Comparison of ENCODE assay signal across 28 mouse cellular contexts in genomic region chr3:141701381-141701909, GRCm38 (mm10).
A peak's percentile ranks its signal among the peaks of the same experiment; 100 is the strongest.
DNase-seq lines count a peak whose midpoint lies in the region; ATAC-seq lines count a peak whose summit lies in the region.
"Had no signal": no experiment of that assay in that cellular context is flagged by ENCODE, and none has a peak within 500 bp of the region (broad histone marks: within the 10 kb centered on the region; RNA-seq: fewer than 3 reads in every experiment).

No protein-coding gene starts in this region.

- H3K36me3 ChIP-seq in midbrain, embryonic 11.5 days (ENCODE audit: control insufficient read depth, insufficient read depth, low read length) = no peaks in the 10 kb centered on the region
- H3K36me3 ChIP-seq in midbrain, embryonic 15.5 days (replicated peaks) = no peaks in the 10 kb centered on the region
- H3K36me3 ChIP-seq in forebrain, embryonic 14.5 days (ENCODE audit: control insufficient read depth, insufficient read depth, low read length) = no peaks in the 10 kb centered on the region
- H3K36me3 ChIP-seq: embryonic facial prominence, embryonic 13.5 days; forebrain, embryonic 12.5 days had no signal

- H3K27me3 ChIP-seq in midbrain, embryonic 11.5 days (ENCODE audit: control insufficient read depth, insufficient read depth, low read length) = no peaks in the 10 kb centered on the region
- H3K27me3 ChIP-seq in midbrain, embryonic 15.5 days (replicated peaks) = no peaks in the 10 kb centered on the region
- no peaks in the 10 kb centered on the region for H3K27me3 ChIP-seq in forebrain, embryonic 14.5 days (replicated peaks; ENCODE audit: control insufficient read depth, insufficient read depth, low read length)
- H3K27me3 ChIP-seq: embryonic facial prominence, embryonic 13.5 days; forebrain, embryonic 12.5 days had no signal

- H3K9me3 ChIP-seq in midbrain, embryonic 11.5 days (ENCODE audit: control insufficient read depth, low read length) = no peaks in the 10 kb centered on the region
- no peaks in the 10 kb centered on the region for H3K9me3 ChIP-seq in midbrain, embryonic 15.5 days
- H3K9me3 ChIP-seq in forebrain, embryonic 14.5 days (replicated peaks; ENCODE audit: control insufficient read depth, low read length) = no peaks in the 10 kb centered on the region
- H3K9me3 ChIP-seq: embryonic facial prominence, embryonic 13.5 days; forebrain, embryonic 12.5 days had no signal

- no peak for ATAC-seq in midbrain, embryonic 11.5 days (ENCODE audit: low FRiP score)
- no peak for ATAC-seq in midbrain, embryonic 15.5 days (replicated peaks)
- ATAC-seq in granulocyte monocyte progenitor cell, adult 5-6 weeks (replicated peaks; ENCODE audit: poor library complexity, severe bottlenecking) = peak; percentile 35
- ATAC-seq in megakaryocyte progenitor cell, adult 5-6 weeks (replicated peaks; ENCODE audit: poor library complexity) = peak; percentile 52; the same call in 1 of the 2 replicates
- ATAC-seq in forebrain, embryonic 14.5 days = no peak
- ATAC-seq: activated CD4-positive, CD25-positive, alpha-beta regulatory T cell, adult 4 months; CD4-positive, CD25-positive, alpha-beta regulatory T cell, adult 4 months; forebrain, postnatal 0 days; hindbrain, postnatal 0 days; inflammation-experienced regulatory T-cells, adult 6 months; intestine, embryonic 16.5 days had no signal

- no peaks in the 10 kb centered on the region for H3K4me1 ChIP-seq in midbrain, embryonic 11.5 days (ENCODE audit: control insufficient read depth, insufficient read depth, low read length)
- H3K4me1 ChIP-seq in midbrain, embryonic 15.5 days = no peaks in the 10 kb centered on the region
- H3K4me1 ChIP-seq in forebrain, embryonic 14.5 days (ENCODE audit: control insufficient read depth, insufficient read depth, low read length) = no peaks in the 10 kb centered on the region
- H3K4me1 ChIP-seq: forebrain, embryonic 12.5 days had no signal

- no peak overlapping the region for H3K4me2 ChIP-seq in midbrain, embryonic 11.5 days
- no peak overlapping the region for H3K4me2 ChIP-seq in midbrain, embryonic 15.5 days
- no peak overlapping the region for H3K4me2 ChIP-seq in forebrain, embryonic 14.5 days (ENCODE audit: low read length)
- H3K4me2 ChIP-seq: embryonic facial prominence, embryonic 13.5 days; forebrain, embryonic 12.5 days; heart, embryonic 11.5 days; hindbrain, embryonic 14.5 days had no signal

- no peak overlapping the region for H3K4me3 ChIP-seq in midbrain, embryonic 11.5 days (ENCODE audit: low read depth, low read length)
- H3K4me3 ChIP-seq in midbrain, embryonic 15.5 days = no peak overlapping the region
- no peak overlapping the region for H3K4me3 ChIP-seq in forebrain, embryonic 14.5 days (ENCODE audit: low read depth, low read length)
- H3K4me3 ChIP-seq: embryonic facial prominence, embryonic 13.5 days; erythroblast, embryonic 14.5 days; forebrain, embryonic 12.5 days; gastrocnemius, adult 2 months; heart, adult 2 months had no signal

- H3K27ac ChIP-seq in midbrain, embryonic 11.5 days (ENCODE audit: low read depth, low read length) = no peak overlapping the region
- H3K27ac ChIP-seq in midbrain, embryonic 15.5 days = no peak overlapping the region
- no peak overlapping the region for H3K27ac ChIP-seq in forebrain, embryonic 14.5 days (ENCODE audit: low read depth, low read length)
- H3K27ac ChIP-seq: embryonic facial prominence, embryonic 13.5 days; forebrain, embryonic 12.5 days; gastrocnemius, adult 2 months; heart, adult 2 months; hindbrain, embryonic 14.5 days; hindbrain, postnatal 0 days had no signal

- no peak overlapping the region for H3K9ac ChIP-seq in midbrain, embryonic 11.5 days (ENCODE audit: low read length)
- no peak overlapping the region for H3K9ac ChIP-seq in midbrain, embryonic 15.5 days
- H3K9ac ChIP-seq in forebrain, embryonic 14.5 days (ENCODE audit: low read length) = no peak overlapping the region
- H3K9ac ChIP-seq: embryonic facial prominence, embryonic 13.5 days; forebrain, embryonic 12.5 days; forebrain, postnatal 0 days; hindbrain, embryonic 14.5 days had no signal

- 73% methylated on average over 3 of the region's 3 CpGs for WGBS in midbrain, embryonic 11.5 days
- 70% methylated on average over 3 of the region's 3 CpGs for WGBS in midbrain, embryonic 15.5 days
- WGBS in forebrain, embryonic 14.5 days = 84% methylated on average over 3 of the region's 3 CpGs

- DNase-seq in midbrain, embryonic 11.5 days (ENCODE audit: low spot score, missing footprints) = peak; percentile 60
- no peak for DNase-seq in gastrocnemius, postnatal 10 days
- DNase-seq in forebrain, embryonic 14.5 days (ENCODE audit: low spot score) = no peak
- DNase-seq: adrenal gland, adult 8-10 months; adrenal gland, postnatal 25 days; cerebellum, adult 11-12 months; cerebellum, adult 8-10 months; cerebellum, postnatal 10 days; cerebellum, postnatal 36 days; forebrain, postnatal 0 days; gastrocnemius, adult 2 months; gastrocnemius, postnatal 25 days; heart, adult 2 months; heart, postnatal 10 days; heart, postnatal 36 days had no signal

Comparison
In these comparisons a context has a peak if more than half of its experiments do, and no peak if none do; other contexts are left out.
1. ATAC-seq: peak in granulocyte monocyte progenitor cell, adult 5-6 weeks (single experiment) and megakaryocyte progenitor cell, adult 5-6 weeks (single experiment); none in midbrain, embryonic 11.5 days (single experiment), midbrain, embryonic 15.5 days (single experiment) and forebrain, embryonic 14.5 days (single experiment).